ENCODE assay signal across 9 mouse cellular contexts in the genomic region with DNA sequence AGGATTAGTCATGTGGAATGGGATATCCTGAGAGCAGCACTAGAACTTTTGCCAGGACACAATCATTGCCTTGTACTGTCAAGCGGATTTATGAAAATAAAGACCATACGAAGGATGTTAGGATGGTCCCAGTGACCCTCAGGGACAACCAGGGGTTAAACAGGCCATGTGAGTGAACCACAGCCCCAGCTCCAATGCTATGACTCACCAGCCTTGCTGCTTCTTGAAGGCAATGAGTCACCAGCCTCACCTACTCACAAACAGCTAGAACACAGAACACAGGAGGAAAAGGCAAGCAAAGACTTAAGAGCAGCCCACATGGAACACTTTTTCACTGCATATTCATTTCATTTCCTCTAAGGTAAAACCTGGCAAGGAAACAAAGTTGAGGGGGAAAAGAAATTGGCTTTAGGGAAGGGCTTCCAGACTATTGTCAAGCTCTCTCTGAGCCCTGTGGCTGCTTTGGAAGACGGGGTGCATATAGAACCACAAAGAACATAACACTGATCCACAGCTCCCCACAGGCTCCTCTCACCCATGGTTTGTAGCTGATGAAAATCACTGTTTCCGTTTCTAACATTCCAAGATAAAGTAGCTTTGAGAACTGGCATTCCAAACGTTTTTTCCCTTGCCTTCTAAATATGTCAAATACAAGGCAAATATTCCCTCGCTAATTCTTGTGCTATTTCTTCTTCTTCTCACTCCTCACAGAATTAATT. TPM values are rescaled to one million over a fixed set of nuclear protein-coding genes. Genes with fewer than 3 reads are reported as not detected.
DNase-seq lines count a peak whose midpoint lies in the region; ATAC-seq and TF ChIP-seq lines count a peak whose summit lies in the region.
"Had no signal": no experiment of that assay in that cellular context is flagged by ENCODE, and none has a peak within 500 bp of the region (broad histone marks: within the 10 kb centered on the region; RNA-seq: fewer than 3 reads in every experiment).

No protein-coding gene starts in this region.

- H3K4me3 ChIP-seq in heart, embryonic 13.5 days: no peak overlapping the region
- no peak overlapping the region for H3K4me3 ChIP-seq in heart, embryonic 11.5 days (ENCODE audit: low read depth, low read length)
- no peak overlapping the region for H3K4me3 ChIP-seq in lung, postnatal 0 days (ENCODE audit: low read depth, low read length)
- no peak overlapping the region for H3K4me3 ChIP-seq in midbrain, embryonic 15.5 days
- no peak overlapping the region for H3K4me3 ChIP-seq in hindbrain, embryonic 11.5 days (ENCODE audit: low read depth, low read length)
- H3K4me3 ChIP-seq in forebrain, embryonic 15.5 days: no peak overlapping the region
- H3K4me3 ChIP-seq: liver, embryonic 13.5 days had no signal

- H3K36me3 ChIP-seq in heart, embryonic 13.5 days: no peaks in the 10 kb centered on the region
- no peaks in the 10 kb centered on the region for H3K36me3 ChIP-seq in heart, embryonic 11.5 days (ENCODE audit: control insufficient read depth, insufficient read depth, low read length)
- H3K36me3 ChIP-seq in lung, postnatal 0 days (ENCODE audit: insufficient read depth, low read length): no peaks in the 10 kb centered on the region
- H3K36me3 ChIP-seq in midbrain, embryonic 15.5 days (replicated peaks): no peaks in the 10 kb centered on the region
- no peaks in the 10 kb centered on the region for H3K36me3 ChIP-seq in hindbrain, embryonic 11.5 days (ENCODE audit: control insufficient read depth, insufficient read depth, low read length)
- H3K36me3 ChIP-seq in forebrain, embryonic 15.5 days: no peaks in the 10 kb centered on the region
- H3K36me3 ChIP-seq: liver, embryonic 13.5 days had no signal

- peaks cover 9% of the 10 kb centered on the region; the same call in 1 of the 2 replicates for H3K4me1 ChIP-seq in heart, embryonic 13.5 days
- 0 out of 2 replicates have a peak, but pooled peaks cover 2% of the 10 kb centered on the region for H3K4me1 ChIP-seq in heart, embryonic 11.5 days (ENCODE audit: control insufficient read depth, insufficient read depth, low read length)
- no peaks in the 10 kb centered on the region for H3K4me1 ChIP-seq in lung, postnatal 0 days (ENCODE audit: insufficient read depth, low read depth, low read length)
- H3K4me1 ChIP-seq in midbrain, embryonic 15.5 days: no peaks in the 10 kb centered on the region
- H3K4me1 ChIP-seq in hindbrain, embryonic 11.5 days (replicated peaks; ENCODE audit: control insufficient read depth, insufficient read depth, low read length): no peaks in the 10 kb centered on the region
- H3K4me1 ChIP-seq in forebrain, embryonic 15.5 days: no peaks in the 10 kb centered on the region
- H3K4me1 ChIP-seq: liver, embryonic 13.5 days had no signal

- H3K27ac ChIP-seq in heart, embryonic 13.5 days (replicated peaks): peak overlapping the region; percentile 53
- H3K27ac ChIP-seq in heart, embryonic 11.5 days (ENCODE audit: low read depth, low read length): no peak overlapping the region
- H3K27ac ChIP-seq in lung, postnatal 0 days (ENCODE audit: low read length): peak overlapping the region; percentile 71; the same call in 1 of the 2 replicates
- H3K27ac ChIP-seq in midbrain, embryonic 15.5 days: no peak overlapping the region
- no peak overlapping the region for H3K27ac ChIP-seq in hindbrain, embryonic 11.5 days (ENCODE audit: low read depth, low read length)
- H3K27ac ChIP-seq in forebrain, embryonic 15.5 days (replicated peaks): no peak overlapping the region
- H3K27ac ChIP-seq: liver, embryonic 13.5 days had no signal

- no peaks in the 10 kb centered on the region for H3K9me3 ChIP-seq in heart, embryonic 13.5 days
- no peaks in the 10 kb centered on the region for H3K9me3 ChIP-seq in heart, embryonic 11.5 days (replicated peaks; ENCODE audit: control insufficient read depth, low read length)
- H3K9me3 ChIP-seq in lung, postnatal 0 days (ENCODE audit: low read length): no peaks in the 10 kb centered on the region
- H3K9me3 ChIP-seq in midbrain, embryonic 15.5 days: no peaks in the 10 kb centered on the region
- H3K9me3 ChIP-seq in hindbrain, embryonic 11.5 days (ENCODE audit: control insufficient read depth, low read length): no peaks in the 10 kb centered on the region
- no peaks in the 10 kb centered on the region for H3K9me3 ChIP-seq in forebrain, embryonic 15.5 days
- H3K9me3 ChIP-seq: liver, embryonic 13.5 days had no signal

- H3K27me3 ChIP-seq in heart, embryonic 13.5 days (replicated peaks): no peaks in the 10 kb centered on the region
- H3K27me3 ChIP-seq in heart, embryonic 11.5 days (ENCODE audit: control insufficient read depth, insufficient read depth, low read length): no peaks in the 10 kb centered on the region
- no peaks in the 10 kb centered on the region for H3K27me3 ChIP-seq in lung, postnatal 0 days (replicated peaks; ENCODE audit: insufficient read depth, low read length)
- H3K27me3 ChIP-seq in midbrain, embryonic 15.5 days (replicated peaks): no peaks in the 10 kb centered on the region
- H3K27me3 ChIP-seq in hindbrain, embryonic 11.5 days (ENCODE audit: control insufficient read depth, insufficient read depth, low read length): no peaks in the 10 kb centered on the region
- H3K27me3 ChIP-seq in forebrain, embryonic 15.5 days: no peaks in the 10 kb centered on the region
- H3K27me3 ChIP-seq: liver, embryonic 13.5 days had no signal

- WGBS in heart, embryonic 13.5 days: 49% methylated on average over 6 of the region's 6 CpGs
- WGBS in heart, embryonic 11.5 days (ENCODE audit: insufficient replicate concordance): 53% methylated on average over 6 of the region's 6 CpGs
- 42% methylated on average over 6 of the region's 6 CpGs for WGBS in lung, postnatal 0 days
- 83% methylated on average over 6 of the region's 6 CpGs for WGBS in midbrain, embryonic 15.5 days
- WGBS in hindbrain, embryonic 11.5 days: 76% methylated on average over 6 of the region's 6 CpGs
- WGBS in forebrain, embryonic 15.5 days: 86% methylated on average over 6 of the region's 6 CpGs

- no peak overlapping the region for H3K4me2 ChIP-seq in heart, embryonic 13.5 days
- no peak overlapping the region for H3K4me2 ChIP-seq in heart, embryonic 11.5 days
- no peak overlapping the region for H3K4me2 ChIP-seq in lung, postnatal 0 days (replicated peaks; ENCODE audit: low read depth, low read length)
- H3K4me2 ChIP-seq in midbrain, embryonic 15.5 days: no peak overlapping the region
- H3K4me2 ChIP-seq in hindbrain, embryonic 11.5 days (replicated peaks; ENCODE audit: low read depth, low read length): no peak overlapping the region
- H3K4me2 ChIP-seq in forebrain, embryonic 15.5 days (replicated peaks): no peak overlapping the region
- H3K4me2 ChIP-seq: liver, embryonic 13.5 days had no signal

- H3K9ac ChIP-seq in heart, embryonic 13.5 days: no peak overlapping the region
- H3K9ac ChIP-seq in heart, embryonic 11.5 days (ENCODE audit: low read depth, low read length): no peak overlapping the region
- no peak overlapping the region for H3K9ac ChIP-seq in lung, postnatal 0 days (replicated peaks; ENCODE audit: low read depth)
- no peak overlapping the region for H3K9ac ChIP-seq in midbrain, embryonic 15.5 days
- no peak overlapping the region for H3K9ac ChIP-seq in hindbrain, embryonic 11.5 days (ENCODE audit: low read depth, low read length)
- H3K9ac ChIP-seq in forebrain, embryonic 15.5 days (replicated peaks): no peak overlapping the region
- H3K9ac ChIP-seq: liver, embryonic 13.5 days had no signal

- TF ChIP-seq CTCF in lung, postnatal 0 days (IDR thresholded peaks at IDR 0.05): no peak

- peak; percentile 61; the same call in 1 of the 2 replicates for TF ChIP-seq EP300 in lung, postnatal 0 days (IDR thresholded peaks at IDR 0.05)

- no peak for ATAC-seq in heart, embryonic 13.5 days (ENCODE audit: extremely low read depth, insufficient number of reproducible peaks, low FRiP score, low TSS enrichment)
- no peak for ATAC-seq in heart, embryonic 11.5 days (replicated peaks; ENCODE audit: insufficient number of reproducible peaks, low FRiP score, low TSS enrichment)
- peak; percentile 82 for ATAC-seq in lung, postnatal 0 days
- ATAC-seq in midbrain, embryonic 15.5 days (replicated peaks): no peak
- no peak for ATAC-seq in hindbrain, embryonic 11.5 days (ENCODE audit: low FRiP score)
- no peak for ATAC-seq in forebrain, embryonic 15.5 days (replicated peaks)

- DNase-seq in 3134 (ENCODE audit: extremely low read depth, insufficient read length, low spot score): peak; percentile 78
- peak; percentile 23 to 28 for DNase-seq in adrenal gland, postnatal 36 days
- DNase-seq in lung, postnatal 0 days (ENCODE audit: low spot score): peak; percentile 86
- no peak for DNase-seq in hindbrain, embryonic 11.5 days (ENCODE audit: low spot score)
- DNase-seq: liver, embryonic 13.5 days had no signal

RNA-seq across cellular contexts. Expression of a gene that starts 3.0 kb away (rescaled TPM):
- 22.6 and 24.3 TPM in 2 replicates for polyA plus RNA-seq in heart, embryonic 13.5 days (2015; fragmentation: Nextera tagmentation; extraction: Ambion mirVana)
- polyA plus RNA-seq in heart, embryonic 11.5 days (2014; fragmentation: Nextera tagmentation; extraction: Ambion mirVana): 13.5 and 15.3 TPM in 2 replicates
- 10 to 100 TPM; 13.8 to 30.7 TPM for total RNA-seq in adrenal gland, postnatal 36 days (2021)
- 505 and 526 TPM in 2 replicates for polyA plus RNA-seq in lung, postnatal 0 days (2015; fragmentation: Nextera tagmentation; extraction: Ambion mirVana)
- polyA plus RNA-seq in midbrain, embryonic 15.5 days (2015; fragmentation: Nextera tagmentation; extraction: Ambion mirVana): 9.2 and 12.3 TPM in 2 replicates
- 4.5 and 7.8 TPM in 2 replicates for polyA plus RNA-seq in hindbrain, embryonic 11.5 days (2014; fragmentation: Nextera tagmentation; extraction: Ambion mirVana)
- 4.1 and 4.4 TPM in 2 replicates for polyA plus RNA-seq in forebrain, embryonic 15.5 days (2015; fragmentation: Nextera tagmentation; extraction: Ambion mirVana)

Comparison
In these comparisons a context has a peak if more than half of its experiments do, and no peak if none do; other contexts are left out.
1. H3K27ac ChIP-seq: peak in heart, embryonic 13.5 days (single experiment) and lung, postnatal 0 days (single experiment); none in heart, embryonic 11.5 days (single experiment), midbrain, embryonic 15.5 days (single experiment), hindbrain, embryonic 11.5 days (single experiment) and forebrain, embryonic 15.5 days (single experiment).
2. RNA of a gene that starts 3.0 kb away (polyA plus RNA-seq): 505 to 526 TPM in lung, postnatal 0 days; 22.6 to 24.3 TPM in heart, embryonic 13.5 days, 13.5 to 15.3 TPM in heart, embryonic 11.5 days, 9.2 to 12.3 TPM in midbrain, embryonic 15.5 days, 4.5 to 7.8 TPM in hindbrain, embryonic 11.5 days and 4.1 to 4.4 TPM in forebrain, embryonic 15.5 days; every median in the first group is over 10 times any median in the second.